In the genomic region with DNA sequence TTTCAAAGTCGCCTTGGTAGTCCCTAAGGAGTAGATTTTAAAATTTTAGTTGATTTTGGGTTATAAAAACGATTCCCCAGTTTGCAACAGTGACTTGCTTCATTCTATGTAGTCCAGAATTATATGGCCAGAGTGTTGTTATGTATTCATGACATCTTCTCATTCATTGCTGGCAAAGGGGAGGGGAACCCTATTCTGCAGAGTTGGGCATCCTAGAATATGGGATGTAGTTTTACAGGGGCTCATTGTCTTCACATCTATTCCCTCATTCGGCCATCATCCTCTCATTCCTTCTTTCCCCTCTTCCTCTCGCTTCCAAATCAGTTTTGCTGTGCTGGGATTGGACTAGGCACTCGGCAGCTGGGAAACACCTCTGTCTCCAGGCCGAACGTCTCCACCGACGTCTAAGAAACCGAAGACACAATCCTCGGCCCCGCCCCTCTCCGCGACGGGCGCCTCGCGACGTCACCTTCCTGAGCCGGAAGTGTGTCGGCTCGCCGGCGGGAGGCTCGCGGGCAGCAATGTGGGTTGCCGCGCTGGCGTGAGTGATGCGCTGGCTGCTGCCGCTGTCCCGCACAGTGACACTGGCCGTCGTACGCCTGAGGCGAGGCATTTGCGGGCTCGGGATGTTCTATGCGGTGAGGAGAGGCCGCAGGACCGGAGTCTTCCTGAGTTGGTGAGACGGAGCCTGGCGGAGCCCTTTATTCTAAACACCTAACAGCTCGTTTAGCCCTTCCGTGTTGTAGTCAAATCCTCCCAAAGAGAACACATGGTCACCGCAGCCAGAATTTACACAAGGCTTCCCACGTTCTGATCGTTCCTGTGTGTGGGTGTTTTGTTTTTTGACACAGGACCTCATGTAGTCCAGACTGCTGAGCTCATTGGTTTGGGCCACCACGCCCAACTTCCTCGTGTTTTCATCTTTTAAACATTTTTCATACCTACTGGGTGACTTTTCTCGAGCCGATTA, we compare ENCODE assay signal across 8 mouse cellular contexts. TPM values are rescaled to one million over a fixed set of nuclear protein-coding genes. Genes with fewer than 3 reads are reported as not detected.
DNase-seq lines count a peak whose midpoint lies in the region; ATAC-seq lines count a peak whose summit lies in the region.

A gene (plus strand): TSS at position 462 of the 970 bp plus-strand sequence.

- peaks cover 12% of the 10 kb centered on the region for H3K36me3 ChIP-seq in hindbrain, embryonic 13.5 days

- ATAC-seq in hindbrain, embryonic 13.5 days (ENCODE audit: low FRiP score) = peak; percentile 95

- H3K27me3 ChIP-seq in hindbrain, embryonic 13.5 days = peaks cover 13% of the 10 kb centered on the region

- WGBS in hindbrain, embryonic 13.5 days = 2% methylated on average over 52 of the region's 52 CpGs

- DNase-seq in R1 (ENCODE audit: low read depth, low spot score) = peak; percentile 94
- peak; percentile 91 to 95 for DNase-seq in cerebellum, postnatal 25 days
- peak; percentile 77 to 87 for DNase-seq in frontal cortex, postnatal 25 days (ENCODE audit: low spot score in 2 of 2)
- DNase-seq in layer of hippocampus, postnatal 25 days (ENCODE audit: extremely low spot score in 1 of 2, low spot score in 1 of 2) = peak; percentile 84 to 85
- peak; percentile 91 for DNase-seq in lung, postnatal 14 days
- DNase-seq in ovary, postnatal 36 days (ENCODE audit: low spot score) = peak; percentile 88
- DNase-seq in thymus, postnatal 14 days = peak; percentile 91

- H3K27ac ChIP-seq in hindbrain, embryonic 13.5 days = peak within 1 kb of the TSS; percentile 89

- H3K4me1 ChIP-seq in hindbrain, embryonic 13.5 days (replicated peaks) = peaks cover 16% of the 10 kb centered on the region

- H3K9me3 ChIP-seq in hindbrain, embryonic 13.5 days = no peaks in the 10 kb centered on the region

- peak within 1 kb of the TSS; percentile 85 for H3K9ac ChIP-seq in hindbrain, embryonic 13.5 days

- peak within 1 kb of the TSS; percentile 90 for H3K4me2 ChIP-seq in hindbrain, embryonic 13.5 days

- H3K4me3 ChIP-seq in hindbrain, embryonic 13.5 days = peak within 1 kb of the TSS; percentile 82

RNA-seq across cellular contexts. Expression of the gene that starts here (rescaled TPM):
- 22.5 and 27.1 TPM in 2 replicates for polyA plus RNA-seq in hindbrain, embryonic 13.5 days (2015; fragmentation: Nextera tagmentation; extraction: Ambion mirVana)
- 10 to 100 TPM; 12.0 to 16.9 TPM for total RNA-seq in layer of hippocampus, postnatal 25 days (2021)

Comparison
In these comparisons a context has a peak if more than half of its experiments do, and no peak if none do; other contexts are left out.
1. Peak in every context shown above with its lines: DNase-seq, ATAC-seq, H3K4me3 ChIP-seq and H3K27ac ChIP-seq.